Mouse (Mus musculus): ENCODE results near the gene Fzr1. TPM values are rescaled to one million over a fixed set of nuclear protein-coding genes. Genes with fewer than 3 reads are reported as not detected.

Gene Fzr1
- polyA plus RNA-seq, 1 experiment from 2014 or later: 45.2 TPM

GRCm38 (mm10) chr10:81401205-81401520 is 22.8 kb upstream of the Fzr1 start:
- H3K9ac ChIP-seq (ENCODE audit: low read depth, low read length): no peak overlapping the region
- peak; percentile 28 for ATAC-seq

GRCm38 (mm10) chr10:81400371-81401204 is 22.3 kb upstream of the Fzr1 start:
- Histone ChIP-seq H3K27ac (ENCODE audit: low read depth, low read length) (no peak overlapping the region), H3K27me3 (replicated peaks; ENCODE audit: control insufficient read depth, insufficient read depth, low read length) (0 out of 2 replicates have a peak, but pooled peaks cover 4% of the 10 kb centered on the region), H3K9ac (ENCODE audit: low read depth, low read length) (no peak overlapping the region), H3K9me3 (ENCODE audit: control insufficient read depth) (no peaks in the 10 kb centered on the region), H3K4me3 (ENCODE audit: low read depth, low read length) (0 out of 2 replicates have a peak overlapping the region, but pooled peaks have one; percentile 6), H3K36me3 (ENCODE audit: control insufficient read depth, insufficient read depth) (peaks cover 25% of the 10 kb centered on the region), H3K4me1 (replicated peaks; ENCODE audit: control insufficient read depth, insufficient read depth, low read length) (peaks cover 12% of the 10 kb centered on the region), H3K4me2 (replicated peaks; ENCODE audit: low read depth) (peak overlapping the region; percentile 28)
- TF ChIP-seq CTCF (IDR thresholded peaks at IDR 0.05; ENCODE audit: low read depth): no peak
- no peak for ATAC-seq
- 69% methylated on average over 22 of the region's 22 CpGs for WGBS

More at GRCm38 (mm10) chr10:81401205-81401520, 22.8 kb upstream of the Fzr1 start:
- TF ChIP-seq CTCF (IDR thresholded peaks at IDR 0.05; ENCODE audit: low read depth): no peak
- Histone ChIP-seq H3K27ac (ENCODE audit: low read depth, low read length) (peak overlapping the region; percentile 81; the same call in 1 of the 2 replicates), H3K4me3 (ENCODE audit: low read depth, low read length) (no peak overlapping the region), H3K9me3 (ENCODE audit: control insufficient read depth) (no peaks in the 10 kb centered on the region), H3K27me3 (replicated peaks; ENCODE audit: control insufficient read depth, insufficient read depth, low read length) (0 out of 2 replicates have a peak, but pooled peaks cover 6% of the 10 kb centered on the region), H3K4me2 (replicated peaks; ENCODE audit: low read depth) (peak overlapping the region; percentile 52), H3K4me1 (replicated peaks; ENCODE audit: control insufficient read depth, insufficient read depth, low read length) (peaks cover 12% of the 10 kb centered on the region), H3K36me3 (ENCODE audit: control insufficient read depth, insufficient read depth) (peaks cover 27% of the 10 kb centered on the region)
- 40% methylated on average over 10 of the region's 10 CpGs for WGBS

GRCm38 (mm10) chr10:81399798-81400308 is 21.5 kb upstream of the Fzr1 start:
- Histone ChIP-seq H3K4me1 (replicated peaks; ENCODE audit: control insufficient read depth, insufficient read depth, low read length) (peaks cover 12% of the 10 kb centered on the region), H3K36me3 (ENCODE audit: control insufficient read depth, insufficient read depth) (peaks cover 20% of the 10 kb centered on the region; the same call in 1 of the 2 replicates), H3K27ac (ENCODE audit: low read depth, low read length) (no peak overlapping the region), H3K27me3 (replicated peaks; ENCODE audit: control insufficient read depth, insufficient read depth, low read length) (0 out of 2 replicates have a peak, but pooled peaks cover 4% of the 10 kb centered on the region), H3K9me3 (ENCODE audit: control insufficient read depth) (no peaks in the 10 kb centered on the region), H3K4me3 (ENCODE audit: low read depth, low read length) (no peak overlapping the region), H3K4me2 (replicated peaks; ENCODE audit: low read depth) (peak overlapping the region; percentile 28; the same call in 1 of the 2 replicates), H3K9ac (ENCODE audit: low read depth, low read length) (no peak overlapping the region)
- no peak for TF ChIP-seq CTCF (IDR thresholded peaks at IDR 0.05; ENCODE audit: low read depth)
- WGBS: 79% methylated on average over 18 of the region's 18 CpGs
- ATAC-seq: no peak

GRCm38 (mm10) chr10:81399296-81399695 is 21.0 kb upstream of the Fzr1 start:
- Histone ChIP-seq H3K9ac (ENCODE audit: low read depth, low read length) (no peak overlapping the region), H3K4me1 (replicated peaks; ENCODE audit: control insufficient read depth, insufficient read depth, low read length) (peaks cover 12% of the 10 kb centered on the region), H3K4me3 (ENCODE audit: low read depth, low read length) (no peak overlapping the region), H3K4me2 (replicated peaks; ENCODE audit: low read depth) (peak overlapping the region; percentile 28; the same call in 1 of the 2 replicates), H3K36me3 (ENCODE audit: control insufficient read depth, insufficient read depth) (peaks cover 17% of the 10 kb centered on the region; the same call in 1 of the 2 replicates), H3K27me3 (replicated peaks; ENCODE audit: control insufficient read depth, insufficient read depth, low read length) (0 out of 2 replicates have a peak, but pooled peaks cover 4% of the 10 kb centered on the region), H3K27ac (ENCODE audit: low read depth, low read length) (no peak overlapping the region), H3K9me3 (ENCODE audit: control insufficient read depth) (no peaks in the 10 kb centered on the region)
- ATAC-seq: no peak
- 82% methylated on average over 5 of the region's 5 CpGs for WGBS
- no peak for TF ChIP-seq CTCF (IDR thresholded peaks at IDR 0.05; ENCODE audit: low read depth)

GRCm38 (mm10) chr10:81396749-81397148 is 18.4 kb upstream of the Fzr1 start:
- no peak overlapping the region for H3K27ac ChIP-seq (ENCODE audit: low read depth, low read length)
- H3K4me1 ChIP-seq (replicated peaks; ENCODE audit: control insufficient read depth, insufficient read depth, low read length): peaks cover 5% of the 10 kb centered on the region
- ATAC-seq: no peak
- H3K36me3 ChIP-seq (ENCODE audit: control insufficient read depth, insufficient read depth): peaks cover 17% of the 10 kb centered on the region; the same call in 1 of the 2 replicates
- WGBS: 88% methylated on average over 5 of the region's 5 CpGs
- H3K27me3 ChIP-seq (replicated peaks; ENCODE audit: control insufficient read depth, insufficient read depth, low read length): no peaks in the 10 kb centered on the region
- H3K9me3 ChIP-seq (ENCODE audit: control insufficient read depth): no peaks in the 10 kb centered on the region
- no peak overlapping the region for H3K4me3 ChIP-seq (ENCODE audit: low read depth, low read length)
- no peak overlapping the region for H3K9ac ChIP-seq (ENCODE audit: low read depth, low read length)
- TF ChIP-seq CTCF (IDR thresholded peaks at IDR 0.05; ENCODE audit: low read depth): no peak
- H3K4me2 ChIP-seq (replicated peaks; ENCODE audit: low read depth): no peak overlapping the region

- Histone ChIP-seq H3K4me3 (ENCODE audit: low read depth, low read length) (no peak overlapping the region), H3K27ac (ENCODE audit: low read depth, low read length) (no peak overlapping the region; the same call in 1 of the 2 replicates)
- no peak for TF ChIP-seq CTCF (IDR thresholded peaks at IDR 0.05; ENCODE audit: low read depth)
These were observed 17.5 kb upstream of the Fzr1 start for GRCm38 (mm10) chr10:81395865-81396264.

More at GRCm38 (mm10) chr10:81395865-81396264, 17.5 kb upstream of the Fzr1 start:
- no peaks in the 10 kb centered on the region for H3K27me3 ChIP-seq (replicated peaks; ENCODE audit: control insufficient read depth, insufficient read depth, low read length)
- peaks cover 21% of the 10 kb centered on the region; the same call in 1 of the 2 replicates for H3K36me3 ChIP-seq (ENCODE audit: control insufficient read depth, insufficient read depth)
- H3K4me2 ChIP-seq (replicated peaks; ENCODE audit: low read depth): no peak overlapping the region
- WGBS: 89% methylated on average over 4 of the region's 4 CpGs
- no peak for ATAC-seq
- no peaks in the 10 kb centered on the region; the same call in 1 of the 2 replicates for H3K4me1 ChIP-seq (replicated peaks; ENCODE audit: control insufficient read depth, insufficient read depth, low read length)
- no peaks in the 10 kb centered on the region for H3K9me3 ChIP-seq (ENCODE audit: control insufficient read depth)
- H3K9ac ChIP-seq (ENCODE audit: low read depth, low read length): no peak overlapping the region

Measured in intestine, postnatal 0 days (tissue).